Mouse (Mus musculus) myocyte (in vitro differentiated cells): ENCODE results near the gene Kif26b.

Experiments used
- MYOD1 ChIP-seq, 3 experiments: IDR thresholded peaks; one replicate each; pipeline ENCODE4 v1.6.1; 2011; ENCODE audit warnings: control low read depth in 2 of 3, low read depth in 2 of 3, mild to moderate bottlenecking in 2 of 3, moderate library complexity in 1 of 3; ENCODE audit not compliant: insufficient read length in 2 of 3, control insufficient read depth in 1 of 3
- POLR2A ChIP-seq: IDR thresholded peaks from one replicate; pipeline ENCODE4 v1.6.1; 2011; ENCODE audit warnings: low read depth, mild to moderate bottlenecking, control low read depth, moderate library complexity; ENCODE audit not compliant: insufficient read length

GRCm38 (mm10) chr1:178640719-178641455 is 112.0 kb downstream of the Kif26b start:
- TF ChIP-seq POLR2A (no peak), MYOD1 (IDR thresholded peaks at IDR 0.05; ENCODE audit: control insufficient read depth in 1 of 3, insufficient read length in 2 of 3, low read depth in 2 of 3) (peak in 1 of 3 experiments; percentile 37)
